Mouse (Mus musculus): ENCODE measurements around the gene Bcl11a. TPM values are rescaled to one million over a fixed set of nuclear protein-coding genes. Genes with fewer than 3 reads are reported as not detected.

The Bcl11a gene
- total and polyA plus RNA-seq, 2 experiments from 2014 or later: 70.8 to 173 TPM

DNA sequence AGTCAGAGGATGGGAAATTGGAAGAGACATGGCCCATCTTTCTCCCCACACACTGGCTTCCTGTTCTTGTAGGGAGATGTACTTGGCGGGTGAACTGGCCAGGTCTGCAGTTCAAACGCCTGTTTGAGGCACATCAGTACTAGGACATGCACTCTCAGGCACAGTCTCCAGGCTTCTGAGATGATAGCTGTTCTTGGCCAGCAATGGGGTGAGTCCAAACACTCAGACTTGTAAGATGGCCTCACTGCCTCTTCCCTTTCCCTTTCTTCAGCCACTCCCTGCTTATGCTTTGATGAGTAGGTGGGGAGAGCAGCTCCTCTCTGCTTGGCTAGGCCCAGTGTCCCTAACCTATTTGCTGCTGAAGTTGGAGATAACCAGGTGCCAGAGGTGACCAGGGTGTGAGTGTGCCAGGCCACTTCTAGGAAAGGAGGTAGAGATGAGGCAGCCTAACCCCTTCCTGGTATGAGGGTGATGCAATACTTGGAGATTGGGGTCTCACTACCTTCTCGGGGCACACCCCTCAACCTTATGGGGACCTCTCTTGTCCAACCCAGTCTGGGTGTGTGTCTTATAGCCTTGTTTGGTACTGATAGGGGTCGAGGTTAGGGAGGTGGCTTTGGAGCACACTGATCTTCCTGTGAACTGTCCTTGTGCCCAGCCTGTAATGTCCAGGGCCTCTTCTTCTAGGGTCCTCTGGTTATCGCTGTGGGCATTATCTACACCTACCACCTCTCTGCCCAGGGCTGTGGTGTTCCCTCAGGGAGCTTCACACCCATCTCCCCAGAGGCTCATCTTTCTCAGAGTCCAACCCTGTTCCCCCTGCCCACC, 51.7 kb downstream of the Bcl11a start:
- no peak for TF ChIP-seq CTCF (IDR thresholded peaks at IDR 0.05; ENCODE audit: low read depth)
- no peak overlapping the region for H3K4me2 ChIP-seq (ENCODE audit: low read depth)
- no peak for DNase-seq
- no peak overlapping the region for H3K27ac ChIP-seq (ENCODE audit: low read depth, low read length)
- H3K9me3 ChIP-seq (ENCODE audit: low read length): no peaks in the 10 kb centered on the region
- peaks cover 7% of the 10 kb centered on the region for H3K36me3 ChIP-seq (ENCODE audit: insufficient read depth)
- 97% methylated on average over 5 of the region's 5 CpGs for WGBS
- no peak for ATAC-seq
- no peak overlapping the region for H3K9ac ChIP-seq
- H3K4me1 ChIP-seq (ENCODE audit: insufficient read depth): 0 out of 2 replicates have a peak, but pooled peaks cover 3% of the 10 kb centered on the region
- H3K4me3 ChIP-seq (ENCODE audit: low read depth, low read length): no peak overlapping the region
- H3K27me3 ChIP-seq (ENCODE audit: insufficient read depth, low read length): no peaks in the 10 kb centered on the region

GRCm38 (mm10) chr11:24130186-24130760, 52.4 kb downstream of the Bcl11a start:
- H3K9me3 ChIP-seq (ENCODE audit: low read length): no peaks in the 10 kb centered on the region
- TF ChIP-seq CTCF (IDR thresholded peaks at IDR 0.05; ENCODE audit: low read depth): no peak
- WGBS: 64% methylated on average over 7 of the region's 7 CpGs
- no peak overlapping the region for H3K4me2 ChIP-seq (ENCODE audit: low read depth)
- H3K36me3 ChIP-seq (ENCODE audit: insufficient read depth): peaks cover 7% of the 10 kb centered on the region
- no peak overlapping the region for H3K9ac ChIP-seq
- no peak overlapping the region for H3K4me3 ChIP-seq (ENCODE audit: low read depth, low read length)
- no peaks in the 10 kb centered on the region for H3K27me3 ChIP-seq (ENCODE audit: insufficient read depth, low read length)
- ATAC-seq (no peak), DNase-seq (no peak)
- H3K27ac ChIP-seq (ENCODE audit: low read depth, low read length): no peak overlapping the region
- 0 out of 2 replicates have a peak, but pooled peaks cover 3% of the 10 kb centered on the region for H3K4me1 ChIP-seq (ENCODE audit: insufficient read depth)

GRCm38 (mm10) chr11:24131818-24132217, 54.0 kb downstream of the Bcl11a start:
- Histone ChIP-seq H3K4me1 (ENCODE audit: insufficient read depth) (0 out of 2 replicates have a peak, but pooled peaks cover 8% of the 10 kb centered on the region), H3K4me3 (ENCODE audit: low read depth, low read length) (no peak overlapping the region), H3K27me3 (ENCODE audit: insufficient read depth, low read length) (no peaks in the 10 kb centered on the region), H3K9ac (no peak overlapping the region), H3K9me3 (ENCODE audit: low read length) (no peaks in the 10 kb centered on the region), H3K36me3 (ENCODE audit: insufficient read depth) (peaks cover 7% of the 10 kb centered on the region), H3K4me2 (ENCODE audit: low read depth) (no peak overlapping the region), H3K27ac (ENCODE audit: low read depth, low read length) (no peak overlapping the region)
- WGBS: 91% methylated on average over 2 of the region's 2 CpGs
- no peak for ATAC-seq
- DNase-seq: no peak
- TF ChIP-seq CTCF (IDR thresholded peaks at IDR 0.05; ENCODE audit: low read depth): no peak

- TF ChIP-seq CTCF (IDR thresholded peaks at IDR 0.05; ENCODE audit: low read depth): no peak
- no peaks in the 10 kb centered on the region for H3K27me3 ChIP-seq (ENCODE audit: insufficient read depth, low read length)
- DNase-seq (no peak), ATAC-seq (no peak)
- 0 out of 2 replicates have a peak, but pooled peaks cover 8% of the 10 kb centered on the region for H3K4me1 ChIP-seq (ENCODE audit: insufficient read depth)
- WGBS: 93% methylated on average over 6 of the region's 6 CpGs
- no peaks in the 10 kb centered on the region for H3K9me3 ChIP-seq (ENCODE audit: low read length)
- H3K27ac ChIP-seq (ENCODE audit: low read depth, low read length): no peak overlapping the region
- H3K36me3 ChIP-seq (ENCODE audit: insufficient read depth): peaks cover 7% of the 10 kb centered on the region
- H3K9ac ChIP-seq: no peak overlapping the region
- no peak overlapping the region for H3K4me2 ChIP-seq (ENCODE audit: low read depth)
- H3K4me3 ChIP-seq (ENCODE audit: low read depth, low read length): no peak overlapping the region
These were observed 54.5 kb downstream of the Bcl11a start for GRCm38 (mm10) chr11:24132358-24132757.

DNA sequence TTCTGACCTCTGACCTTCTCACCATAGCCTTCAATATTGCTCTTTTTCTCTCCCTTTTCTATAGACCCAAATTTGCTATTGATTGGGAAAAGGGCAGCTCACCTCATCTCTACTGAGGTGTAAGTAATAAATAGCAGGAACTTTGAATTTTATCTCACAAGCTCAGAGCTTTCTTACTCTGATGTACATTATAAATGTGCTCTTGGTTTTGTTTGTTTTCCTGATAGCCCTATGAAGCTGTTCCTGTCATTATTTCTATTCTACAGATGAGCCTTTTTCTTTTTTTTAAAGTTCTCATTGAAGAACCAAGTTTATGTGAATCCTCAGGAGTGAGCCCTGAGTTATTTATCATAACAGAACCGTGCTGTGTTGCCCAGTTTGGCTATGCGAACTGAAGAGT, 55.0 kb downstream of the Bcl11a start:
- ATAC-seq (no peak), DNase-seq (no peak)
- no peaks in the 10 kb centered on the region for H3K27me3 ChIP-seq (ENCODE audit: insufficient read depth, low read length)
- no peak for TF ChIP-seq CTCF (IDR thresholded peaks at IDR 0.05; ENCODE audit: low read depth)
- no peak overlapping the region for H3K4me3 ChIP-seq (ENCODE audit: low read depth, low read length)
- no peak overlapping the region for H3K27ac ChIP-seq (ENCODE audit: low read depth, low read length)
- H3K9ac ChIP-seq: no peak overlapping the region
- H3K36me3 ChIP-seq (ENCODE audit: insufficient read depth): peaks cover 7% of the 10 kb centered on the region
- H3K9me3 ChIP-seq (ENCODE audit: low read length): no peaks in the 10 kb centered on the region
- no peak overlapping the region for H3K4me2 ChIP-seq (ENCODE audit: low read depth)
- 0 out of 2 replicates have a peak, but pooled peaks cover 8% of the 10 kb centered on the region for H3K4me1 ChIP-seq (ENCODE audit: insufficient read depth)
- WGBS: 89% methylated on average over 2 of the region's 2 CpGs

DNA sequence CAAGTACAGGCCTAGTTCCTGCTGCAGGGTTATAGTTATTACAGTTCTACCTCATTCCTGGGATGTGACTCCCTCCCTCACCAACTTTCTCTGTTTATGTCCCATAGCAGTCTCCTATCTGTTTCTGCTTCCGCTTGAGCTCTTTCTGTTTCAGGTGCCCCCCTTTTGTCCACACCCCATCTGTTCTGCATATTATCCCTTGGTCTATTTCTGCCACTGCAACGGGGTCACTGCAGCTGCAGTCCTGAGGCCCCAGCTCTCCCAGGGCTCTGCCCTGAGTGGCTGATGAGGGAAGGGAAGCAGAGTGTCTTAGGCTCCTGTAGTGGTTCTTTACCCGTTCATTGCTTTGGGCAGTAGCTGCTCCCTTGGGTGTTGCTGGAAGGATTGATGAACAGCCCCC, 55.6 kb downstream of the Bcl11a start:
- TF ChIP-seq CTCF (IDR thresholded peaks at IDR 0.05; ENCODE audit: low read depth): no peak
- Histone ChIP-seq H3K36me3 (ENCODE audit: insufficient read depth) (peaks cover 7% of the 10 kb centered on the region), H3K4me1 (ENCODE audit: insufficient read depth) (0 out of 2 replicates have a peak, but pooled peaks cover 8% of the 10 kb centered on the region), H3K9me3 (ENCODE audit: low read length) (no peaks in the 10 kb centered on the region), H3K27me3 (ENCODE audit: insufficient read depth, low read length) (no peaks in the 10 kb centered on the region), H3K4me2 (ENCODE audit: low read depth) (no peak overlapping the region), H3K27ac (ENCODE audit: low read depth, low read length) (no peak overlapping the region), H3K4me3 (ENCODE audit: low read depth, low read length) (no peak overlapping the region), H3K9ac (no peak overlapping the region)
- no peak for ATAC-seq
- 71% methylated on average over 3 of the region's 3 CpGs for WGBS
- DNase-seq: no peak

DNA sequence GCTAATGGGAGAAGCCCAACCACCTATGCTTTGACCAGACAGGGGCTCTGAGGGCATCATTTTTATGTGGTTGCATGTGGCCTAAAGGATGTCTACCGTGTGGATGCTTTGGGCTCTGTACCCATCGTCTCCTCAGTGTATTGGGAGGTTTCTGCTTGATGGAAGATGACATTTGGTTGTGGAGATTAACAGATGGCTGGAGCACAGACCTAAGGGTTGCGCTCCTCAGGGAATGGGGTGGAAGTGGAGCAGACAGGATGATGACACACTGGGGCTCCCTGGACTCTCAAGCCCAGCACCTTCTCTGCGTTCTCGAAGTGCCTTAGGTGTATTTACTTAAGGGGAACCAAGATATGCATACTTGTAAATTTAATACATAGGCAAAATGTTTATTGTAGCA, 56.1 kb downstream of the Bcl11a start:
- Histone ChIP-seq H3K36me3 (ENCODE audit: insufficient read depth) (peaks cover 7% of the 10 kb centered on the region), H3K4me2 (ENCODE audit: low read depth) (no peak overlapping the region), H3K9ac (no peak overlapping the region), H3K27me3 (ENCODE audit: insufficient read depth, low read length) (no peaks in the 10 kb centered on the region), H3K4me3 (ENCODE audit: low read depth, low read length) (no peak overlapping the region), H3K27ac (ENCODE audit: low read depth, low read length) (no peak overlapping the region), H3K9me3 (ENCODE audit: low read length) (no peaks in the 10 kb centered on the region), H3K4me1 (ENCODE audit: insufficient read depth) (0 out of 2 replicates have a peak, but pooled peaks cover 8% of the 10 kb centered on the region)
- WGBS: 86% methylated on average over 5 of the region's 5 CpGs
- TF ChIP-seq CTCF (IDR thresholded peaks at IDR 0.05; ENCODE audit: low read depth): no peak
- ATAC-seq (no peak), DNase-seq (no peak)

Data from forebrain, postnatal 0 days (tissue).